Mouse (Mus musculus) megakaryocyte progenitor cell, adult 5-6 weeks (primary cell): ENCODE results near the gene Slc30a1. TPM values are rescaled to one million over a fixed set of nuclear protein-coding genes. Genes with fewer than 3 reads are reported as not detected.

ENCODE experiments used
- ATAC-seq: replicated peaks from 2 replicates; pipeline ENCODE4 v1.8.0; 2016; ENCODE audit warnings: mild to moderate bottlenecking, moderate TSS enrichment, inconsistent platforms; ENCODE audit not compliant: poor library complexity
- total RNA-seq, 2 experiments: library from RNA; stranded (forward) in 1 of 2; stranded (reverse) in 1 of 2; fragments of 157-497, 149-512 nt in 1 of 2; fragments of 200-1000 nt in 1 of 2; gene quantifications; 2 replicates each; pipeline versions ENCODE4 v1.2.3 to v1.2.4; 2015 to 2017

The Slc30a1 gene
- 4.7 TPM in 2 replicates for total RNA-seq (2015)
- total RNA-seq (2017), result 5.3 and 5.6 TPM in 2 replicates

DNA sequence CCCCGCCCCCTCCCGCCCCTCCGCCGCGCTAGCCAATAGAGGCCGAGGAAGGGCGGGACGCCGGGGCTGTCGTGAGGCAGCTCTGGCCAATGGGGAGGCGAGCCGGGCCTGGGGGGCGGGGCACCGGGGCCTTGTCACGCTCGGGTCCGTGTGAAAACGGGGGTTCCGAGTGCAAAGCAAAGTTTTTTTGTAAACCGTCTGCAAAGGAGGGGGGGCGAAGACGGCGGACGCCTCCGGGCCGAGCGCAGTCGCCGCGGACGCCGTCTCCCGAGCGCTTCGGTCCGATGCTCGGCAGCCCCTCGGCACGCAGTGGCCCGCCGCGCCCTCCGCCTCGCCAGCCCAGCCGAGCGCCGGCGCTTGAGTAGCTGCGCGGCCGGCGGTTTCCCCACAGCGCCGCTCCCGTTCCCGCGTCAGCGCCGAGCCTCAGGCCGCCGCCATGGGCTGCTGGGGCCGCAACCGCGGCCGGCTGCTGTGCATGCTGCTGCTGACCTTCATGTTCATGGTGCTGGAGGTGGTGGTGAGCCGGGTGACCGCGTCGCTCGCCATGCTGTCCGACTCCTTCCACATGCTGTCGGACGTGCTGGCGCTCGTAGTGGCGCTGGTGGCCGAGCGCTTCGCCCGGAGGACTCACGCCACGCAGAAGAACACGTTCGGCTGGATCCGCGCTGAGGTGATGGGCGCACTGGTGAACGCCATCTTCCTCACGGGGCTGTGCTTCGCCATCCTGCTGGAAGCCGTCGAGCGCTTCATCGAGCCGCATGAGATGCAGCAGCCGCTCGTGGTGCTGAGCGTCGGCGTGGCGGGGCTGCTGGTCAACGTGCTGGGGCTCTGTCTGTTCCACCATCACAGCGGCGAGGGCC is at the start of gene Slc30a1:
Gene Slc30a1, plus strand, starts transcription at position 197 of the 860 bp plus-strand sequence.
- peak; percentile 86 for ATAC-seq

DNA sequence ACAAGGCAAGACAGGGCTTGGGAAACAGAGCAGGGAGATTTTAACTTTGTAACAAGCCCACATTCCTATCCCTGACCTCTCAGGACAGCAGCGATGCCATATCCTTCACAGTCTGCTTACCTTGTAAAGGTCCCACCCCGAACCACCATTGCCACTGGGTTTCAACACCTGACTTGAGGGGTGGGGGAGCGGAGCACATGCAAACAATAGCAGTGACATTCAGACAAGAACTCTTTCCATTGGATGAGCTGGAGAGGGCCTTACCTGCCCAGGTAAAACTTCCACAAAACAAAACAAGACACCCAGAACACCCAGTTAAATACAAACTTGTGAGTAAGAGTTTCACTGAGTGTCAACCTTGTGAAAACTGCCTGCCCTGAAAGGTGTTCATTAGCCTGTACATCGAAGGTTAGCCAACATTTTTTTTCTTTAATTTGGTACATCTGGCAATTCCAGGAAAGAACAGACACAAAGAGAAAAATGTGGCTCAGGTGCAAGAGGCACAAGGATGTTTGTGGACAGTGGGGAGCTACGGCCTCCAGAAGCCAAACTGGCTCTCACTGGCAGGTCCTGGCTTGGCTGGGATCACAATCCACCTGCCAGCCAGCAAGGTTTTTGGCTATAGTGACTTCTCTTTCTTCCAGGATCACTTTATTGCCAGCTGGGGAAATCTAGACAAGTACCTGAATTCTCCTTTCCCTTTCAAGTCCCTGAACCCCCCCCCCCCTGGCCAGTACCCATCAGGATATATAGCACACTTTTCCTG is 49.5 kb upstream of the Slc30a1 start:
- no peak for ATAC-seq

DNA sequence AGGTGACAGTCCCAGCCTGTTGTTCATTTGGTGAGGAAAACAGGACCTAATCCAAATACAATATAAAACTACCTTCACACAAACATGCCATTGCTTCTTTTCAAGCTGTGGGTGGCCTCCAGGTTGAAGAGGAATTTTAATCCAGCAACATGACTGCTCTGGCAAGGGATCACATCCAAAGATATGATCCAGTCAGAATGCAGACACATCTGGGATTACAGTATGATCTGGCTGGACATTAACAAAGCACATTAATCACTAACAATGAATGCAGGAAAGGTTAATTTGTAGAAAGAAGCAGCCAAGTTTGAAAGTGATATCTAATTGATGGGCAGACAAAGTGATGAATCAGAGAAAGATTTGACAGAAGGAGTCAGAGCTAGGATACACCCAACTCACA is 48.4 kb upstream of the Slc30a1 start:
- ATAC-seq, result no peak

DNA sequence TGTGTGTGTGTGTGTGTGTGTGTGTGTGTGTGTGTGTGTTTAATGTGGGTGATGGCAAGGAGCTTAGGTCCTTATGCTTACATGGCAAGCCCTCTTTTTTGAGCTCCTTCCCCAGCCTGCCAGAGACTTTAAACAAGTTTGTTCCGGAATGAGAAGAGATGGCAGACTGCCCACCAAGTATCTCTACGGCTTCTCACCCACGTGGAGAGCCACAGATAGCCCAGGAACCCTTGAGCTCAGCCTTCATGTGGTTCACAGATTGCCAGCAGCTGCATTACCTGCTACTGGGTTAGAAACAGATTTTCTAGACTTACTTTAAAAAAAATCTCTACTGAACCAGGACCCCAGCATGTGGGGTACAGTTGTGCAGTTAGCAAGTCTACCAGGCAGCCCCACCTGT is 46.7 kb upstream of the Slc30a1 start:
- peak; percentile 59 for ATAC-seq

DNA sequence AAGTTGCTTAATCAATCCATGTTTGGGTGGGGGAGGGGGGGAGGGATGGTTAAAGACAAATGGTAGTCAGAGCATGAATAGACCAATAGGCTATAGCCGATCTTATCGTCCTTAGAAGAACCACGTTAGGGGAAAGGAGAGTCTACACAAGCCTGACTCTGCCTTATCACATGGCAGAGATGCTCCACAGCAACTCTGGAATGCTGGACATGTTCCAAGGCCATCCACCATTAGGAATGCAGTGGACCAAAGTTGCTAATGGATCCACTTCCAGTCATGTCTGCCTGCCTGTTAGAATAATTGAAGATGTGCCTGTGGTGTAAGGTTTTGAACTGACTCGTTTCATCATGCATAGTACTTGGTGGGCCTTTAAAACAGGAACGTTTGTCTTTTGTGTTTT is 45.3 kb upstream of the Slc30a1 start:
- ATAC-seq, result no peak

DNA sequence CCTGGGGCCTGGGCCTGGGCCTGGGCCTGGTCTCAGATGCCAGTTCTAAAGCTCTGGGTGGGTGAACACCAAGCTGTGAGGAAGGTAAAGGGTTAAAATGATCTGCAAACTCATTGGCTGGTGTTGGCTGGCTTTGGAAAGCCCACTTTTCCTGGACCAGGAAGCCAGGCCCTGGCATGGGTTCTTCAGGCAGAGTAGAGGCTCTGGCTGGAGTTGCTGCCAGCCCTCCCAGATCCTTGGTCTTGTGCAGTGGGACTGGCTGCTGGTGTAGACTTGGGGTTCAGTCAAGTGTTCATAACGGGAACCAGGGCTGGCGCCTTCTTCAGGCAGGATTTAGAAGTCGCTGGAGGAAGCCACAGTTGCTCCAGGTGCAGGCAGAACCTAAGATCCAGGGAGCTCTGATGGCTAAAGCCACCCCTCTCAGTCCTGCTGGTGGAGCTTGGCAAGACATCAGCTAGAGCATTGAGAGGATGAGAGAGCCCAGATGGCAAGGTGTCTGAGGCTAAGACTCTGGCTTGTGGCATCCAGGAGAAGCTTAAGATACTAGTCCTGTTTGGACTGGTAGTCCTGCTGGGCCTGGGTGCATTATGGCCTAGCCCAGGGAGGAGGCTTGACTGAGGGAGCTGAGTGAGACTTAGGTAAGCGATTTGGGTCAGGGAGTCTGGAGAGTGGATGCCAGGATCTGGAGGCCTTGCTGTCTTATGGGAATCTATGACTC is 42.6 kb upstream of the Slc30a1 start:
- ATAC-seq, result no peak

DNA sequence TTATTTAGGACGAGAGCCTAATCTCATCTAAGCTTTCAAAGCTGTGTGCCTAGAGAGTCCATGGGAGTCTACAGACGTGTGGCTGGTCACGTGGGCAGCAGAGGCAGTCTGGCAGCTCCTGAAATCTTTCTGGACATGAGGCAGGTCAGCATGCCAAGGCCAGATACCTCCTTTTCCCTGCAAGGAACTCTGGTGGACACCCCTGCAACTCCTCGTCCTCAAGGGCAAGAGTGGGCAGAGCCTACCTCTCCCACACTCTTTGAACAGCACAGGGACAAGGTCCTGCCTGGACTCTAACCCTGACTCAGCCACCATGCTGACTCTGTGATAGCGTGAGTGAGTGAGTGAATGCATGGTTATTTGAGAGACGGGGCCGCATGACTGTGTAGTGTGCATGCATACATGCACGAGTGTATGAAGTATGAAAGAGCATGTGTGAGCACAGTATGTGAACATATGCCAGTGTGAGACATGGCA is 42.0 kb upstream of the Slc30a1 start:
- no peak for ATAC-seq

DNA sequence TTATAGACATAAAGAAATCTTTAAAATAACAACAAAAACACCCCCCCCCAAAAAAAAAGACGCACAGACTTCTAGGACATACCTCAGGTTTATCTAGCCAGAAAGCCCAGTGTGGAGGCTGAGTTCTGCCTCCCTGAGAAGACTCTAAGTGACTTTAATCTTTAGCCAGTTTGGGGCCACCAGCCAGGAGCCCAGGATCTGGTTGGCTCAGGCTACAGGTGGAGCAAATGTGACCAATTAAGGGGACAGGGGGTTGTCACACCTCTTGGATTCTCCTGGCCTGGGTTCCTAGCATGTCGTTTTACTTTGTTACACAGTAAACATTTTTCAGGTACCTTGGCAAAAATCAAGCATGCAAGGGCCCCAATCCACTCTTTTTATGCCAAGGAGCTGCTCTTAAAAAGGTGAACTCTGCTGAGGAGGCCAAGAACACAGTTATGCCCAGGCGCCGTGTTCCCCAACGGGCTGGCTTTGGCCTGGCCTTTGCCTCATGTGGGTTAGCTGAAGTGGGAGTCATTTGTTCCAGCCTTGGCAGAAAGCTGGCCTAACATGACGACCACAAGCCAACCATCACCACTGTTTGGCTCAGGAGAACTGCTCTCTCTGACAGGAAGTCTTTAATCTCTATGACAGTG is 34.4 kb upstream of the Slc30a1 start:
- ATAC-seq, result no peak

DNA sequence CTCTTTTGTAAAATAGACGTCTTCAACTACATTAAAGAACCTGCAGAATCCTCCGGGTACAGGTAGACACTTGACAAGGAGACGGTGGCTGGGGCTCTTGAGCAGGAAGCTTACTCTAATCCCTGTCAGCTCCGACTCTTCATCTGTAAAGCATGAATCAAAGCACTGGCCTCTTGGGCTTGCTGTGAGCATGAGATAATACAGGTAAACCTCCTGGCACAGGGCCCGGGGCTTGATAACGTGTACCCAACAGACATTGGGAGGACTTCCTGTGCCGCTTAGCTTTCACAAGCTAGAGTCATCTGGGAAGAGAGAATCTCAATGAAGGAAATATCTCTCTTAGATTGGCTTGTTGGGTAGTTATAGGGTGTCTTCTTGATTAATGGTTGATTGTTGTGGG is 31.6 kb upstream of the Slc30a1 start:
- peak; percentile 49 for ATAC-seq

DNA sequence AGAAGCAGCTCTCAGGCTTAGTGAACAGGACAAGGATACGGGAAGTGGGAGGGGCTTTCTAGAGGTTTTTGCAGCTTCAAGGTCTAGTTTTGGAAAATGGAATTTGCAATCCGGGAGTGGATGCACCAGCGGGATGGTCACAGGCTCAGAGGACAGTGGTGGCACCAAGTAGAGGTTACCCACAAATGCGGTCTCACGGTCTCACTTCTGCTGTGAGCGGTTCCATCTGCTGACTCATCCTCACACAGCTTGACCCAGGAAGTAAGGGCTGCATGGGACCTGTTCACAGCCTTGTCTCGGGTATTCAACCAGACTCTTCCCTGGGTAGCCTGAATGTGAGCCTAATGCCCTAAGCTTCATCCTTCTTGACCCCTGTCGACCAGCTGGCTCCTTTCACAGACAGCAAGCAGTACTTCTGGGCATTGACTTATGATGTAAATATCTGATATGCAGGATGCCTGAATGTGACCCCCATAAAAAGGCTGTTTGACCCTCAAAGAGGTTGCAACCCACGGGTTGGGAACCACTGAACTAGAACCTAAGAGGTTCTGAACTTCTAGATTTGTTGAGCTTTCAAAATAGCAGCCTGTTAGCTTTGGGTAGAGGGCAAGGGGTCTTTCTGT is 30.8 kb upstream of the Slc30a1 start:
- ATAC-seq, result peak; percentile 72

DNA sequence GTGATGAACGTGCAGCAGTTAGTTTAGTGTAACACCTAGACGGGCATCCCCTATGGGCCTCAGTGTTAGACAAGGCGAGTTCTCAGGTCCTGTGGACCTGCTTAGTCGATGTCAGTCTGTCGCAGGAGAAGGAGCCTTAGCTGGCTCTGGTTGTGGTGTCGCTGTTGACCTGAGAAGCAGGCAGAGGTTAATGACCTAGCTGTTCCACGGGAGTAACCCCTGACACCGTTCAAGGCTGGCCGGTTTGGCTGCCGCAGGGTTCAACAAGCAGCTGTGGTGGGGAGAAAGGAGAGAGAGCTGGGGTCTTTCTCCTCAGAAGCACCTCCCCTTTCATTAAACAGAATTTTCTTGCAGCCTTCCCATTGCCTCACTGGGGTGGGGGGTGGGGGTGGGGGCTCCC is 28.9 kb upstream of the Slc30a1 start:
- no peak for ATAC-seq

DNA sequence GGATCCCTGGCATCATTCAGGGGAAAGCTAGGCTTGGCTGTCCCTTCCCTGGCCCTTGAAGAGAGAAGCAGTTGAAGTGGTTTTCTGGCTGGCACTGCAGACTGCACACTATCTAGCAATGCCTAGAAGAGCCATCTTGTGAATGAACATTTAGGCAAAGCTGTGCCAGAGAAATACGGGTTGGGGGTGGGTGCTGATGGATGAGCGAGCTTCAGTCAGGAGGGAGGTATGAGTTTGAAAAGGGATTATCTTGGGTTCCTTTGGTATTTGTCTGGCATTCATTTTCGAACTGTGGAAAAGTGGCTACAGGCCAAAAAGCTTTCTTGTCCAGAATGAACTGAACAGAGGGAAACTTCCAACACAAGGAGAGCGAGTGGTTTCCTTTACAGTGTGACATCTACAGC is 28.0 kb upstream of the Slc30a1 start:
- no peak for ATAC-seq

DNA sequence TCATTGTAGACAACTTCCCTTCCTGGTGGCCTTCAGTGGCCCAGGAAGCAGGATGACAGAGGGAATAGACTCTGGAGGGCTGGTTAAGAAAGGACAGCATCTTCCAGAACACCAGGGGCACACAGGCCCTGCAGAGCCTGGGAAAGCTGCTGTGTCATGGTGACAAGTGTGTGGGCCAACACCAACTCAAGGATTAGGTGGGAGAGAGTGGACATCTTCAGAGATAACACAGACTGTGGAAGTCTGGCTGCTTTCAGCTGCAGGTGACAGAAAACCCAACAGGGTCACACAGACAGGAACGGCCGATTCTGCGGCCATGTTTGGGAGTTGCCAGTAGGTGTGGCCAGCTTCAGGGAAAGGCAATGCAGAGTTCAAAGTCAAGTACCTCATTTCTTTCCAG is 26.3 kb upstream of the Slc30a1 start:
- 0 out of 2 replicates have a peak, but pooled peaks have one; percentile 9 for ATAC-seq

DNA sequence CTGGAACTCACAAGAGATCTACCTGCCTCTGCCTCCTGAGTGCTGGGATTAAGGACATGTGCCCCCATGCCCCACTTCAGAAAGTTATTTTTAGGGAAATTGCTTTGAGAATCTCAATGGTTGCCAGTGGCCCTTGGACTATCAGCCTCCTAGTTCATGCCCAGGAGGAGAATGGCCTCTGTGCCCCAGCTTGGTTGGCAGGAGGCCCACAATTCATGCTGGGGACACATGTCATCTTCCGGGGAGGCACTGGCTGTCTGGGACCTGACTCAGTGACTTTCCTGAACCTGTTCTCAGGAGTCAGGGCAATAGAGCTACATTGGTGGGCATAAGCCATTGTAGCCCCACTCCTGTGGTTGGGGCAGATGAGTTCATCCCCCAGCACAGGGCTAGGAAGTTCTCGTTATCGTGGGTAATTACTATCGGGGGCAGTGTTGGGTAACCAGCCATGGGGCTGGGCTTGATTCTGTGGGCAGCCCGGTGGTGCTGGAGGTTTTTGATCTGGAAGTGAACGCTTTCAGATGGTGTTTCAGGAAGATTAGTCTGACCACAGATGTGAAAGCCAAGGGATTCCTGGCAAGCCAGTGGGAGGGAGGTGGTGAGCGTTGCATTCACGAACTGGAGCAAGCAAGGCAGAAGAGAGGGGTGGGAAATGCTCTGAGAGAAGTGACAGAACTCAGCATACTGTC is 25.5 kb upstream of the Slc30a1 start:
- ATAC-seq, result peak; percentile 55

DNA sequence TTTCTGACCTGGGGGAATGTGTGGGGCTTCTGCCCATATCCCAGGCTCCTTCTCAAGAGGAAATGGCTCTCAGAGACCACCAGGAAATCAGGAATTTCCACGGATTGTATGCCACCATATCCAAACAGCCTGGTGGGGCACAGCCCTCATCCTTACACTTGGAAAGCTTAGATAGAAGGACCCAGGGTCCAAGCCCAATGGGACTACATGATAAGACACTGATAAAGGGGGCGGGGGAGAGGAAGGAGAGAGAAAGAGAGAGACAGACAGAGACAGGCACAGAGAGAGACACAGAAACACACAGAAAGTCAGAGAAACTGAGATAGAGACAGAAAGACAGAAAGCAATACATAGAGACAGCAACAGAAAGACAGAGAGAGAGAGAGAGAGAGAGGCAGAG is 24.9 kb upstream of the Slc30a1 start:
- no peak for ATAC-seq

DNA sequence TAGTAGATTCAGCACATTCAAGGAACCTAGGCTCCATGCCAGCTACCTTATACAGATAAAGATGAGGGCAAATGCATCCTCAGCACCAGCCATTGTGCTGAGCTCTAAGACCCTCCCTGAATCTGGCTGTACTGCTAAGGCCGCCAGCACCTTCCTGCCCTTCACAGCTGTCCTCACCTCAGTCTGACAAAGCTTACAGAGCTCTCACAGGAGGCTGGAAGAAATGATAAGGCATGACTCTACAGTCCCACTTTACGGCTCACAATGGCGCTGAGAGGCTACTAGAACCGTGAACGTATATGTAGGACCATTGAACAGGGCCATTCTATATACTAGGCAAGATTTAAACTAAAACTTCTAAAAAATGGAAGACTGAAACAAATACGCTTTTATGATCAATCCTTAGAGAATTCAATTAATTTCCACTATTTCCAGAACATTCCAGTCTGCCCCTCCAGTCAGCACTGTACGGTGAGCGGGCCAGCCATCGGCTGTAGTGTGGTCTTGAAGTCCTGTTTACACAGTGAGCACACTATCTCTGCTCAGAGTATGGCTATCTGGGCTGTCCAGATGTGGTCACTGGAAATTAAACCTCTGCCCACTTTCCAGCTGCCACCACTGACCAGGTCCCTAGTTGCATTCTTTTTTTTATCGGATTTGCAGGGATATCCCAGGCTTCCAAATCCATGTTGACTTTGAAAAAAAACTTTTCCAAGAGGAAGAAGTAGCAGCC is 23.9 kb upstream of the Slc30a1 start:
- ATAC-seq, result no peak

DNA sequence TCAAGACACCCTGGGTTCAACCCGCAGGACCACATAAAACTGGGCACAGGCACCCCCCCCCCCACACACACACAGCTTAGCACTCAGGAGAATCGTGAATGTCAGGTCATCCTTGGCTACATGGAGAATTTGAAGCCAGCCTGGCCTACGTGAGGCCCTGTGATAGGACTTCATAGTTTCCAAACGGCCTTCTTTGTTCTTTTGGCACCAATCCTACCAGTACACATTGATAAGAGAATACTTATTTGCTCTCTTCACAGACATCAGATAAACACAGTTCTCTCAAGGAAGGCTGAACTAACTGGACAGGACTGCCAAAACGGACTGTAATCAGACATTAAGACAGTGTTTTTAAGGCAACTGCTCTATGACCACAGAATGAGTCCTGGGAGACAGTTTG is 22.9 kb upstream of the Slc30a1 start:
- peak; percentile 13 for ATAC-seq

DNA sequence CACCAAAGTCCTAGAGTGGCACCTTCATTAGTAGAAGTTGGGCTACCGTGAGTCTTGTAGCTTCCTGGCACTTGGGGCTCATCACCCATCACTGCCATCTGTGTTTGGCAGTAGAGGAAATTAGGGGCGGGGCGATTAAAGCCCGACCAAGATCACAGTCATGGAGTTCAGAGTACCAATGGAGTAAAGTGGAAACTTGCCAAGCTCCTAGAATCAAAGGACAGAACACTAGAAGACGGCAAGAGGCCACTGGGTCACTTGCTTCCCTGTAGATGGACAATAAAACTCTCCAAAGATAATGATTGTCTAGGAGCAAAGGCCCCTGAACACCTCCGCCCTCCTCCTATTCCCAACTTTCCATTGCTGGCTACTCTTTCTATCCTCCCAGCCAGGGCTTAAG is 14.7 kb upstream of the Slc30a1 start:
- no peak for ATAC-seq

DNA sequence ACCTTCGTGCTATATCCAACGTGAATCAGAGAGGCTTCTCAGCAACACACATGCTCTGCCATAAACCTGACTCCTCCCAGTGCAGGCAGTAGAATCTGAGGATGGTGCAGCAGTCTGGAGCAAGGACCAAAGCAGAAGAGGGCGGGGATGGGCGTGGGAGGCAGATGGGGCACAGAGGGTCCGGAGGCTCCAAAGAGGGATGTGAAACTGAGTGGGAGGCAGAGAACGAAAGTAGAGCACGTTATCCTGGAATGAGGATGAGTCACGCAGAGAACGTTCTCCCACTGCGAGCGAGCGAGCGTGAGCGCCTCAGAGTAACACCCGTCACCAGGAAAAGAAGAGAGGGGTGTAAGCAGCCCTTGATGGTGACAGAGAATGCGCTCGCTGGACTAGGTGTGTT is 12.2 kb upstream of the Slc30a1 start:
- peak; percentile 89 for ATAC-seq
